Mouse (Mus musculus) heart, postnatal 0 days (tissue): ENCODE measurements around the gene Zhx3. TPM values are rescaled to one million over a fixed set of nuclear protein-coding genes. Genes with fewer than 3 reads are reported as not detected.

Experiments
- ATAC-seq: fragments of 200-750 bp; cut with Nextera tagmentation; 2 replicates; pipeline ENCODE4 v1.8.0; 2017; ENCODE audit warnings: low read depth, moderate number of reproducible peaks, moderate library complexity; ENCODE audit not compliant: insufficient read depth
- DNase-seq: peaks from one replicate; pipeline ENCODE4 v3.0.0-alpha.2; 2016; ENCODE audit warnings: low spot score
- H3K27ac ChIP-seq: fragments of 300-500 bp; sonication (generic); 2 replicates; pipeline ENCODE4 v1.5.1; 2014; ENCODE audit warnings: low read depth, mild to moderate bottlenecking
- H3K27me3 ChIP-seq: fragments of 300-500 bp; sonication (generic); 2 replicates; pipeline ENCODE4 v1.6.1; 2014; ENCODE audit warnings: low read length, mixed read lengths; ENCODE audit not compliant: control insufficient read depth, insufficient read depth
- H3K36me3 ChIP-seq: fragments of 300-500 bp; sonication (generic); replicated peaks from 2 replicates; pipeline ENCODE4 v1.6.1; 2014; ENCODE audit warnings: low read length, mixed read lengths; ENCODE audit not compliant: control insufficient read depth, insufficient read depth
- H3K4me1 ChIP-seq: fragments of 300-500 bp; sonication (generic); 2 replicates; pipeline ENCODE4 v1.6.1; 2014; ENCODE audit warnings: antibody characterized with exemption; ENCODE audit not compliant: control insufficient read depth, insufficient read depth
- H3K4me2 ChIP-seq: fragments of 300-500 bp; sonication (generic); 2 replicates; pipeline ENCODE4 v1.6.1; 2014; ENCODE audit warnings: low read depth, mild to moderate bottlenecking, low read length, moderate library complexity
- H3K4me3 ChIP-seq: fragments of 300-500 bp; sonication (generic); 2 replicates; pipeline ENCODE4 v1.5.1; 2014; ENCODE audit warnings: low read depth, low read length
- H3K9ac ChIP-seq: fragments of 300-500 bp; sonication (generic); replicated peaks from 2 replicates; pipeline ENCODE4 v1.6.1; 2014; ENCODE audit warnings: low read depth, low read length, mixed read lengths
- H3K9me3 ChIP-seq: fragments of 300-500 bp; sonication (generic); replicated peaks from 2 replicates; pipeline ENCODE4 v1.6.1; 2016; ENCODE audit warnings: low read length; ENCODE audit not compliant: control insufficient read depth
- CTCF ChIP-seq: IDR thresholded peaks from 2 replicates; pipeline ENCODE4 v1.5.1; 2016; ENCODE audit warnings: antibody characterized with exemption, control low read depth, low read depth
- EP300 ChIP-seq: IDR thresholded peaks from 2 replicates; pipeline ENCODE4 v1.6.1; 2016; ENCODE audit warnings: antibody characterized with exemption, low read depth
- WGBS: fragments of 180-500 bp; shearing (Covaris S2); extraction: QIAGEN DNeasy Blood & Tissue Kit; methylation state at CpG from one replicate; pipeline ENCODE4 v1.1.7; 2014; 5-methylcytosine and 5-hydroxymethylcytosine counted together
- polyA plus RNA-seq: library from polyadenylated mRNA; unstranded; fragments of >200 nt; fragmentation: Nextera tagmentation; extraction: Ambion mirVana; gene quantifications from 2 replicates; pipeline ENCODE4 v1.2.1, GENCODE M21; 2015
- total RNA-seq: library from RNA; depleted of rRNA; stranded (reverse); fragments of >200 nt; gene quantifications from 2 replicates; pipeline ENCODE4 v1.2.3, GENCODE M21; 2014; ENCODE audit warnings: low replicate concordance

Gene Zhx3
- total and polyA plus RNA-seq, 2 experiments from 2014 or later: 4.7 to 18.3 TPM

- ATAC-seq (peak; percentile 44; the same call in 1 of the 2 replicates), DNase-seq (peak; percentile 45)
- Histone ChIP-seq H3K9me3 (no peaks in the 10 kb centered on the region), H3K4me2 (no peak overlapping the region), H3K27me3 (no peaks in the 10 kb centered on the region), H3K36me3 (no peaks in the 10 kb centered on the region), H3K27ac (peak overlapping the region; percentile 80), H3K4me3 (no peak overlapping the region), H3K9ac (no peak overlapping the region), H3K4me1 (peaks cover 26% of the 10 kb centered on the region)
- peak; percentile 94 for TF ChIP-seq EP300
- no peak for TF ChIP-seq CTCF
- WGBS: 74% methylated on average over 4 of the region's 4 CpGs
These were observed 67.8 kb downstream of the Zhx3 start for GRCm38 (mm10) chr2:160804794-160805527.

DNA sequence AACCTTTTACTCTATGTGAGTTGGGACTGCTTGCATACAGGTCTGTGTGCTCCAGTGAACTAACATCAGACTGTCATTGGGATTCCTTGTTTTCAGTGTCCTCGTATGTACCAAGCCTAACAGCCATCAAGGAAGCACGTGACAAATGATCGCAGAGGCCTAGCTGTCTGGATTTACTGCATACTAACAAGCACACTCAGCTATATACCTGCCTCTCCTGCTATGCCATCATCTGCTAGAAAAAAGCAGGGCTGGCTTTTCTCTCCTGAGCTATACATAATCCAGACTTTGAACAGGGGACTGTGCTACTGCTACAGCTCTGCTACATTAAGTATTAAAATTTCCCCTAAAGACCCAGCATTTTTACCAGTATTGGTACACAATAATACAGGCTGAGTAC lies 70.5 kb downstream of the Zhx3 start:
- no peaks in the 10 kb centered on the region for H3K9me3 ChIP-seq
- ATAC-seq (no peak), DNase-seq (no peak)
- no peaks in the 10 kb centered on the region for H3K27me3 ChIP-seq
- no peaks in the 10 kb centered on the region for H3K36me3 ChIP-seq
- TF ChIP-seq EP300: no peak
- no peak for TF ChIP-seq CTCF
- H3K4me3 ChIP-seq: no peak overlapping the region
- no peak overlapping the region for H3K4me2 ChIP-seq
- WGBS: 89% methylated on average over 3 of the region's 3 CpGs
- no peak overlapping the region for H3K27ac ChIP-seq
- no peak overlapping the region for H3K9ac ChIP-seq
- peaks cover 26% of the 10 kb centered on the region for H3K4me1 ChIP-seq

DNA sequence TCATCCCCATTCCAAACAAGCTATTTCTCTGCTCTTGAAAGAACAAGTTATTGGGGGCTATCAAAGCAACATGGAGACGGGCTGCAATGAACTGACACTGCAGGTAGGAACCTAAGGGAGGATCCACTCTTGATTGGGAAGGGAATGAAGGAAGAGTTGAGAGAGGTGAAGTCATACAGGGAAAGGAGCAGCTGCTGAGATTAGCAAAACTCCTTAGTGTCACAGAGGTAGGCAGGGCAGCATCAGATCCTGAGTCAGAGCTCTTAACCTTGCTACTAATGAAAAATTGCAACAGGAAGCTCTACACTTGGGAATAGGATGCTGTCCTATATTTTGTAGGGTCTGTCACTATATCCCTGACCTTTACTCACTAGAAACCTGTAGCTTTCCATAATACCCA lies 71.8 kb downstream of the Zhx3 start:
- H3K27me3 ChIP-seq: no peaks in the 10 kb centered on the region
- H3K4me1 ChIP-seq: peaks cover 19% of the 10 kb centered on the region
- 94% methylated on average over 1 of the region's 1 CpGs for WGBS
- H3K4me3 ChIP-seq: no peak overlapping the region
- no peak overlapping the region for H3K4me2 ChIP-seq
- no peak overlapping the region for H3K27ac ChIP-seq
- H3K36me3 ChIP-seq: no peaks in the 10 kb centered on the region
- no peaks in the 10 kb centered on the region for H3K9me3 ChIP-seq
- H3K9ac ChIP-seq: no peak overlapping the region
- TF ChIP-seq CTCF (no peak), EP300 (no peak)
- ATAC-seq: no peak
- DNase-seq: no peak

DNA sequence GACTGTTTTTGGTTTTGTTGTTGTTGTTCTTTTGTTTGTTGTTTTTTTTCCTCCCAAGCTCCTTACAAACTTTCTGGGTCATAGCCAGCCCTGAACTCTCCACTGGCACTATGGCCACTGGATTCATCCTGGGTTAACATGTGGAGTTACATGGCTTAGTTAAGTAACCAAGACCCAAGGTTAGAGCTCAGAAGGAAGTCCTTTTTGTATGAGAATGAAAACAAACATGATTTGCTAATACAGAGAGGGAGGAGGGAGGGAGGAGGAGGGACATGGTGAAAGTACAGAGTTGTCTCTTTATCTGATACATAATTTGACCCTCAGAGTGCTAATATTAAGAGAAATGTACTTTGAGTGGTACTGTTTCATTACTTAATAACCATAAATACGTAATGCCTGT lies 74.6 kb downstream of the Zhx3 start:
- no peaks in the 10 kb centered on the region for H3K27me3 ChIP-seq
- no peak for TF ChIP-seq CTCF
- no peak for TF ChIP-seq EP300
- H3K4me1 ChIP-seq: peaks cover 6% of the 10 kb centered on the region
- no peak overlapping the region for H3K9ac ChIP-seq
- H3K9me3 ChIP-seq: no peaks in the 10 kb centered on the region
- DNase-seq: no peak
- ATAC-seq: no peak
- H3K4me2 ChIP-seq: no peak overlapping the region
- no peak overlapping the region for H3K27ac ChIP-seq
- no peaks in the 10 kb centered on the region for H3K36me3 ChIP-seq
- WGBS: 94% methylated on average over 1 of the region's 1 CpGs
- no peak overlapping the region for H3K4me3 ChIP-seq

DNA sequence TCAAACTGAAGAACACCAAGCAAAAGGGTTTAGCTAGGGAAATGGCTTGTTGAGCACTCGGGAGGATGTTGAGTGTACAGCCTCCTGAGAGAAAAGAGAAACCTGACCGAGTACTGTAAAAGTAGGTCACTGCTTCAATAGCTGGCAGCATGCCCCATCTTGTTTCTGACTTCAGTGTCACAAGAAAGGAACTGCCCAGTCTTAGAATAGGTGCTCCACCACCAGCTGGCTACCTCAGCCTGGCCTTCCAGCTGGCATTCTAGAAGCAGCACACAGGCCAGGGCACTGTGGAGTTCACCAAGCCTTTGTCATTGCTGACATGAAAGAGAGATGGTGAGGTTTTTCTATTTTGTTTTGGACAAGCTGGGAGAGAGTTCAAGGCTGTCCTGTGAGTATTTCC lies 75.8 kb downstream of the Zhx3 start:
- no peak for TF ChIP-seq EP300
- H3K9ac ChIP-seq: no peak overlapping the region
- H3K4me3 ChIP-seq: no peak overlapping the region
- H3K27me3 ChIP-seq: no peaks in the 10 kb centered on the region
- 0 out of 2 replicates have a peak overlapping the region, but pooled peaks have one; percentile 26 for H3K27ac ChIP-seq
- no peak for DNase-seq
- H3K36me3 ChIP-seq: no peaks in the 10 kb centered on the region
- 52% methylated on average over 2 of the region's 2 CpGs for WGBS
- peaks cover 6% of the 10 kb centered on the region for H3K4me1 ChIP-seq
- ATAC-seq: no peak; the same call in 1 of the 2 replicates
- H3K4me2 ChIP-seq: no peak overlapping the region
- no peaks in the 10 kb centered on the region for H3K9me3 ChIP-seq

GRCm38 (mm10) chr2:160793117-160793516 lies 79.7 kb downstream of the Zhx3 start:
- 74% methylated on average over 2 of the region's 2 CpGs for WGBS
- H3K4me1 ChIP-seq: peaks cover 6% of the 10 kb centered on the region
- no peak overlapping the region for H3K27ac ChIP-seq
- ATAC-seq (no peak), DNase-seq (no peak)
- no peaks in the 10 kb centered on the region for H3K9me3 ChIP-seq
- H3K36me3 ChIP-seq: no peaks in the 10 kb centered on the region
- no peak overlapping the region for H3K4me2 ChIP-seq
- H3K27me3 ChIP-seq: no peaks in the 10 kb centered on the region
- no peak overlapping the region for H3K4me3 ChIP-seq
- no peak overlapping the region for H3K9ac ChIP-seq
- TF ChIP-seq CTCF (peak; percentile 30; the same call in 1 of the 2 replicates), EP300 (no peak)
